Mouse (Mus musculus) heart, adult 9 months (tissue): Measurements from ENCODE around the gene Rnf222.
"Not testable (repeated sequence)": the region's sequence is repeated elsewhere in the genome, so short reads cannot be mapped to it uniquely, and the experiment has no call there.

Source experiments
- DNase-seq, 2 experiments: peaks; one replicate each; pipeline ENCODE4 v3.0.0; 2022; ENCODE audit warnings: low spot score in 2 of 2

Gene Rnf222

GRCm38 (mm10) chr11:68908846-68909503 is 20.6 kb downstream of the Rnf222 start:
- DNase-seq = no peak

- peak in 1 of 2 experiments; percentile 50 for DNase-seq
These were observed 23.3 kb downstream of the Rnf222 start for GRCm38 (mm10) chr11:68911531-68912177.

GRCm38 (mm10) chr11:68914566-68914965 is 26.2 kb downstream of the Rnf222 start:
- no peak for DNase-seq

- no peak for DNase-seq
These were observed 34.8 kb downstream of the Rnf222 start for GRCm38 (mm10) chr11:68923191-68923590.

GRCm38 (mm10) chr11:68924749-68925148 is 36.4 kb downstream of the Rnf222 start:
- no peak for DNase-seq

GRCm38 (mm10) chr11:68926981-68927380 is 38.6 kb downstream of the Rnf222 start, which contains the start of gene Odf4:
Odf4 (minus strand) TSS chr11:68927081.
- DNase-seq = no peak

GRCm38 (mm10) chr11:68929947-68930346 is 41.6 kb downstream of the Rnf222 start:
- no peak for DNase-seq

GRCm38 (mm10) chr11:68933885-68934507 is 45.6 kb downstream of the Rnf222 start:
- no peak for DNase-seq

- DNase-seq = not testable (repeated sequence)
These were observed 48.6 kb downstream of the Rnf222 start for GRCm38 (mm10) chr11:68936951-68937350.

GRCm38 (mm10) chr11:68939451-68940304 is 51.3 kb downstream of the Rnf222 start:
- DNase-seq = peak; percentile 92 to 95

- DNase-seq = no peak
These were observed 52.2 kb downstream of the Rnf222 start for GRCm38 (mm10) chr11:68940516-68940915.

GRCm38 (mm10) chr11:68942731-68943130 is 54.4 kb downstream of the Rnf222 start:
- no peak for DNase-seq

GRCm38 (mm10) chr11:68945245-68945644 is 56.9 kb downstream of the Rnf222 start:
- no peak for DNase-seq
